Mouse (Mus musculus): ENCODE measurements around the gene Skint9. TPM values are rescaled to one million over a fixed set of nuclear protein-coding genes. Genes with fewer than 3 reads are reported as not detected.

Skint9 gene
- polyA plus RNA-seq (2015; fragmentation: Illumina TruSeq; extraction: RNeasy Lipid Tissue Mini Kit (QIAGEN cat#74804); ENCODE audit: low read depth, low replicate concordance) = not detected

GRCm38 (mm10) chr4:112433885-112434284, at the start of gene Skint9:
Skint9 (minus strand) TSS chr4:112433985.

Other genes starting within 250 kb of the Skint9 start
- gene Skint3, start 201.7 kb downstream of the Skint9 start, polyA plus RNA-seq (2015; fragmentation: Illumina TruSeq; extraction: RNeasy Lipid Tissue Mini Kit (QIAGEN cat#74804); ENCODE audit: low read depth, low replicate concordance) = not detected
- gene Skint2, start 123.2 kb upstream of the Skint9 start, polyA plus RNA-seq (2015; fragmentation: Illumina TruSeq; extraction: RNeasy Lipid Tissue Mini Kit (QIAGEN cat#74804); ENCODE audit: low read depth, low replicate concordance) = not detected